Mouse (Mus musculus) limb, embryonic 13.5 days (tissue): ENCODE results near the gene Rec114. TPM values are rescaled to one million over a fixed set of nuclear protein-coding genes. Genes with fewer than 3 reads are reported as not detected.

Experiments
- ATAC-seq: fragments of 200-750 bp; cut with Nextera tagmentation; 2 replicates; pipeline ENCODE4 v1.8.0; 2017; ENCODE audit warnings: low read depth, moderate number of reproducible peaks, moderate TSS enrichment; ENCODE audit not compliant: low FRiP score
- H3K27ac ChIP-seq: fragments of 300-500 bp; sonication (generic); 2 replicates; pipeline ENCODE4 v1.5.1; 2015; ENCODE audit warnings: inconsistent platforms, mild to moderate bottlenecking, moderate library complexity
- H3K27me3 ChIP-seq: fragments of 300-500 bp; sonication (generic); 2 replicates; pipeline ENCODE4 v1.6.1; 2015; ENCODE audit warnings: mild to moderate bottlenecking, inconsistent platforms
- H3K36me3 ChIP-seq: fragments of 300-500 bp; sonication (generic); 2 replicates; pipeline ENCODE4 v1.6.1; 2015; ENCODE audit warnings: inconsistent platforms, mild to moderate bottlenecking, moderate library complexity
- H3K4me1 ChIP-seq: fragments of 300-500 bp; sonication (generic); 2 replicates; pipeline ENCODE4 v1.6.1; 2015; ENCODE audit warnings: inconsistent platforms
- H3K4me2 ChIP-seq: fragments of 300-500 bp; sonication (generic); replicated peaks from 2 replicates; pipeline ENCODE4 v1.6.1; 2015; ENCODE audit warnings: inconsistent platforms, mild to moderate bottlenecking, moderate library complexity
- H3K4me3 ChIP-seq: fragments of 300-500 bp; sonication (generic); 2 replicates; pipeline ENCODE4 v1.5.1; 2015; ENCODE audit warnings: moderate library complexity, mild to moderate bottlenecking, inconsistent platforms
- H3K9ac ChIP-seq: fragments of 300-500 bp; sonication (generic); 2 replicates; pipeline ENCODE4 v1.6.1; 2015; ENCODE audit warnings: mild to moderate bottlenecking, inconsistent platforms
- H3K9me3 ChIP-seq: fragments of 300-500 bp; sonication (generic); 2 replicates; pipeline ENCODE4 v1.6.1; 2016; ENCODE audit warnings: inconsistent platforms
- WGBS: fragments of 180-500 bp; shearing (Covaris S2); methylation state at CpG from one replicate; pipeline ENCODE4 v1.1.7; 2015; 5-methylcytosine and 5-hydroxymethylcytosine counted together
- polyA plus RNA-seq: library from polyadenylated mRNA; unstranded; fragments of >200 nt; fragmentation: Nextera tagmentation; extraction: Ambion mirVana; gene quantifications from 2 replicates; pipeline ENCODE4 v1.2.1, GENCODE M21; 2015

Rec114 gene
- polyA plus RNA-seq, 1 experiment from 2014 or later = 2.1 TPM

DNA sequence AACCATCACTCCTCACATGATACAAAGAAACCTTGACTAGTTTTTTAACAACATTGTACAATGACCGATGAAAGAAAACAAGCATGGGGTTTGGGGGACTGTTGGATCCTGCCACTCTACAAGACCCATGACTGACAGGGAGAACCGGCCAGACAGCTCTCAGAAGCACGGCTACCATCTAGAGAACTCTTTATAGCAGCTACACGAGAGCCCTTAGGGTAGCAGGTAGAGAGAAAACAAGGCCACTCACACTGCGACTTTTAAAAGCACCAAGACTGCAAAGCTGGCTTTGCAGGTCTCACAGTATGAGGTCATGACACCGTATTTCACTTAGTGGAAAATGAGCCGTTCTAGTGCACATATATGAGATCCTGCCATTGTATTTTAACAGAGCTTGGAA, 33.1 kb downstream of the Rec114 start:
- Histone ChIP-seq H3K9ac (no peak overlapping the region), H3K4me3 (no peak overlapping the region), H3K27me3 (no peaks in the 10 kb centered on the region), H3K36me3 (no peaks in the 10 kb centered on the region), H3K4me2 (no peak overlapping the region), H3K4me1 (no peaks in the 10 kb centered on the region), H3K27ac (no peak overlapping the region), H3K9me3 (no peaks in the 10 kb centered on the region)
- no peak for ATAC-seq
- 56% methylated on average over 7 of the region's 7 CpGs for WGBS

DNA sequence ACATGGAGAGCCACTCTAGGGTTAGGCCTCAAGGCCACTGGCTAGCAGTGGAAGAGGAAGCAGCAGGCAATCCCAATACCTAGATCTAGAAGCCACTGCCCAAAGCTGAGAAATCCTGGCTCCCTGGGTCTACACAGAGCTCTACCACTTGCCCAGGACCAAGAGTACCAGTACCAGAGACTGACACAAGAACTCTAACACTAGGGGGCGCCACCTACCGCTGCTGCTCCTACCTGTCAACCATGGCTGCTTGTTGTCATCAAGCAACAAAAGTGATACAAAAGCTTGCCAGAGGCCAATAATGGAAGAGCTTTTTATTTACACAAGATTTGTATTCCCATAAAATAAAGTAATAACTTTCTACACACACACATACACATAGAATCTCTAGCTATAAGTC, 33.8 kb downstream of the Rec114 start:
- no peaks in the 10 kb centered on the region for H3K9me3 ChIP-seq
- H3K27ac ChIP-seq = no peak overlapping the region
- H3K4me1 ChIP-seq = no peaks in the 10 kb centered on the region
- no peak overlapping the region for H3K9ac ChIP-seq
- no peaks in the 10 kb centered on the region for H3K36me3 ChIP-seq
- no peak overlapping the region for H3K4me2 ChIP-seq
- no peaks in the 10 kb centered on the region for H3K27me3 ChIP-seq
- WGBS = 5% methylated on average over 2 of the region's 2 CpGs
- ATAC-seq = no peak
- H3K4me3 ChIP-seq = no peak overlapping the region

DNA sequence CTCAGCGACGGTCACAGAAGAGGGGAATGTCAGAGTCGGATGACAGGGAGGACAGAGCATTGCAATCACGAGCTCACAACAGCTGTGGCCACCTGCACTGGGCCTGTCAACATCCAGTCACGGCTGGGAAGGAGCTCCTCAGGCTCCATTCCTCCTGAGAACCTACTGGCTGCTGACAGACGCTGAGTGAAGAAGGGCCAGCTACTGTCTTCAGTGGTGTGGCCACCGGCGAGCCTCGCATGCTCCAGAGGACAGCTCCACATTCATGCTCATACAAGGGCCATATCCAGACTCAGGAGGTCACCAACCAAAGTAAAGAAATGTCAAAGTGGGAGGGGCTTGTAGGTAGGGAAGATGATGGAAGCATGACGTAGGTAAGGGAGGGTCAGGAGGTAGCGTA, 36.0 kb downstream of the Rec114 start:
- Histone ChIP-seq H3K9me3 (no peaks in the 10 kb centered on the region), H3K36me3 (no peaks in the 10 kb centered on the region), H3K4me3 (no peak overlapping the region), H3K27ac (no peak overlapping the region), H3K27me3 (no peaks in the 10 kb centered on the region), H3K9ac (no peak overlapping the region), H3K4me1 (0 out of 2 replicates have a peak, but pooled peaks cover 5% of the 10 kb centered on the region), H3K4me2 (no peak overlapping the region)
- WGBS = 72% methylated on average over 11 of the region's 11 CpGs
- ATAC-seq = no peak

DNA sequence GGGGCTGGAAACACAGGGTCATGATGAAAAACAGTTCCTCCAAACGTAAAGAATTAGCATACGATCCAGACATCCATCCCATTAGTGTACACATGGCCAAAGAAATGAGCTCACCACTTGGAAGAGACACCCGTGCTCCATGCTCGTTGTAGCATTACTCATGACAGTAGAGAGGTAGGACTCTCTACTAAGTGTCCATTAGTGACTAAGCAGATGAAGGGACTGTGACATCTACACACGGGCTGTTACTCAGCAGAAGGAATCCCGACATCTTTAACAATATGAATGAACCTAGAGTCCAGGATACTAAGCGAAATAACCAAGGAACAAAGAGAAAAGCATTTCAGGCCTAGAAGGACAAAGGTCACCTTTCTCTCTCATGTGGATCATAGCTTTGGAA, 37.7 kb downstream of the Rec114 start:
- no peak overlapping the region for H3K9ac ChIP-seq
- H3K9me3 ChIP-seq = no peaks in the 10 kb centered on the region
- H3K27ac ChIP-seq = no peak overlapping the region
- H3K4me2 ChIP-seq = no peak overlapping the region
- H3K4me1 ChIP-seq = peaks cover 5% of the 10 kb centered on the region; the same call in 1 of the 2 replicates
- H3K27me3 ChIP-seq = no peaks in the 10 kb centered on the region
- H3K4me3 ChIP-seq = no peak overlapping the region
- ATAC-seq = no peak
- no peaks in the 10 kb centered on the region for H3K36me3 ChIP-seq
- 75% methylated on average over 7 of the region's 7 CpGs for WGBS

DNA sequence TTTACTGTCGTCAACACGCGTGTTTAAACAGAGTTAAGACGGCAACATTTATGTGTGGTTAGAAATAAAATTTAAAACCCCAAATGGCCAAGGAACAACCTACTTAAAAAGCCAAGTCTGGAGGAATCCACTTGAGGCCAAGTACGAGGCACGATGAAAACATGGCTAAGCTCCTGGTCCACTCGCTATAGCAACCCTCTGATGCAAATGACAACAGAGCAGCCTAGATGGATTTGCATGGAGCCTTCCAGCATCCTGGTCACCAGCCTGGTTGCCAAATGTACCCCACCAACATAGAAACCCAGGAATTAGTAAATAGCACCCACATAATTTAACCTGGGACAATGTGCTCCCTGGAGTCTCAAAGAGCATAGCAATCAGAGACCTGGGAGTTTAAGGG, 40.0 kb downstream of the Rec114 start:
- 67% methylated on average over 7 of the region's 7 CpGs for WGBS
- no peak for ATAC-seq
- no peak overlapping the region for H3K4me3 ChIP-seq

DNA sequence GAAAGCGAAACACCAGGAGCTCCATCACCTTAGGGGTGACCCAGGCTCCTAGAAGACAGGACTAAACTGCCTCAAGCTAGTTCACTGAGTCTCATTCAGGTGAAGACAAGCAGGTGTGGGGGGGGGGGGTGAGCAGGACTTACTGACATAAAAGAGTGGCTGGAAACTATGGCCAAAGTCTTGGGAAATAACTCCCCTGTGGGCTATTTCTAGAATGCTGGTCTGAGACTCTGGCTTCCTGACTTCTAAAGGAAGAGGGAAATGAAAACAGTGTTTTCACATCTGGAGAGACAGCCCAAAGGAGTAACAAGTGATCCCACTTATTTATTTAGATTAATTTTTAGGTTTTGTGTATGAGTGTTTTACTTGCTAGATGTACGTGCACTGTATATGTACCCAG, 42.0 kb downstream of the Rec114 start:
- Histone ChIP-seq H3K27ac (no peak overlapping the region), H3K9ac (no peak overlapping the region), H3K27me3 (no peaks in the 10 kb centered on the region), H3K4me2 (no peak overlapping the region), H3K4me1 (peaks cover 5% of the 10 kb centered on the region; the same call in 1 of the 2 replicates), H3K36me3 (no peaks in the 10 kb centered on the region), H3K4me3 (no peak overlapping the region), H3K9me3 (no peaks in the 10 kb centered on the region)
- WGBS = 75% methylated on average over 2 of the region's 2 CpGs
- ATAC-seq = no peak

More for the DNA sequence above, 40.0 kb downstream of the Rec114 start:
- Histone ChIP-seq H3K36me3 (no peaks in the 10 kb centered on the region), H3K27me3 (no peaks in the 10 kb centered on the region), H3K4me1 (peaks cover 5% of the 10 kb centered on the region; the same call in 1 of the 2 replicates), H3K9me3 (no peaks in the 10 kb centered on the region), H3K9ac (no peak overlapping the region), H3K27ac (no peak overlapping the region), H3K4me2 (no peak overlapping the region)

DNA sequence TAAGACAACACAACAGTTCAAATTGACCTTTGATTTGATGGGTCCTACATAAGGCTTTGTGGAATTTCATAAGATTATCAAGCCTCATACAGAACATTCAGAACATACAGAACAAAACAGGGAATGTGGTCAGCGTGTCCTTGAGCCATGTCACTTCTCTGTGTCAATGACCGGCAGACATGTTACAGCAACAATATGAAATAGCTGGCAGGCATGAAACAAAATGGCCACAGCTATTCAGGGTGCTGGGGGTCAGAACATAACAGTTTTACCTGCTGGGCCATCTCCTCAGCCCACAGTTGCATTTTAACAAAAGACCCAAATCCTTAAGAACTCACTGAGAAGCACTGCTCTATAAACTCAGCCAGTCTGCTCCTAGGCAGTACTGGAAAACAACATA, 45.3 kb downstream of the Rec114 start:
- peaks cover 9% of the 10 kb centered on the region; the same call in 1 of the 2 replicates for H3K9me3 ChIP-seq
- no peak overlapping the region for H3K27ac ChIP-seq
- no peaks in the 10 kb centered on the region for H3K27me3 ChIP-seq
- no peaks in the 10 kb centered on the region for H3K36me3 ChIP-seq
- no peak overlapping the region for H3K9ac ChIP-seq
- H3K4me3 ChIP-seq = no peak overlapping the region
- 97% methylated on average over 2 of the region's 2 CpGs for WGBS
- H3K4me2 ChIP-seq = no peak overlapping the region
- no peak for ATAC-seq
- no peaks in the 10 kb centered on the region; the same call in 1 of the 2 replicates for H3K4me1 ChIP-seq

DNA sequence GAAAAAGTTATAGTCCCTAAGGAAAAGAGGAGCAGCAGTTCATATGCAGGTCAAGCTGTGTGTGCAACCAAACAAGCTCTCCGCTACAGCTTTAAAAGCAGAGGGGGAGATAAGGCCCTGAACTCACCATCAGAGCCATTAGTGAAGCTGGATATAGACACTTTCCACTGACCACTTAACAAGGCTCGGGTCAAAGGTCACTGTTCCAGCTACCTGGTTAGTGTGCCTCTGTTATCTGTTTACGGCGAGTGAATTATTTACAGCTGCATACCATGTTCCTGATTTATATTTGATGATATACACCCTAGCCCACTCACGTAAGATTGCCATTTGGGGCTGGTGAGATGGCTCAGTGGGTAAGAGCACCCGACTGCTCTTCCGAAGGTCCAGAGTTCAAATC, 52.3 kb downstream of the Rec114 start:
- H3K9ac ChIP-seq = no peak overlapping the region
- H3K27ac ChIP-seq = no peak overlapping the region
- 64% methylated on average over 7 of the region's 7 CpGs for WGBS
- no peaks in the 10 kb centered on the region for H3K27me3 ChIP-seq
- H3K4me3 ChIP-seq = no peak overlapping the region
- peaks cover 17% of the 10 kb centered on the region for H3K4me1 ChIP-seq
- no peaks in the 10 kb centered on the region for H3K36me3 ChIP-seq
- ATAC-seq = no peak
- H3K9me3 ChIP-seq = peaks cover 9% of the 10 kb centered on the region; the same call in 1 of the 2 replicates
- no peak overlapping the region for H3K4me2 ChIP-seq

DNA sequence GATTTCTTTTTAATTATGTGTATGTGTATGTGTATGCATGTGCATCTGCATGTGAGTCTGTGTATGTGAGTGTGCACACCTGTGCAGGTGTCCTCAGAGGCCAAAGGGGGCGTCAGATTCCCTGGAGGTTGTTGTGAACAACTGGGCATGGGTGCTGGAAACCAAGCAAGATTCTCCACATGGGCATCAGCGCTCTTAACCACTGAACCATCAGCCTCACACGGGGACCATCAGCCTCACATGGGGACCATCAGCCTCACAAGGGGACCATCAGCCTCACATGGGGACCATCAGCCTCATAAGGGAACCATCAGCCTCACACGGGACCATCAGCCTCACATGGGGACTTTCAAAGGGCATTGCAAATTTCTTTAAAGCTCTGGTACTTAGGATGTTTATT, 53.1 kb downstream of the Rec114 start:
- no peaks in the 10 kb centered on the region for H3K27me3 ChIP-seq
- ATAC-seq = no peak
- peaks cover 9% of the 10 kb centered on the region; the same call in 1 of the 2 replicates for H3K9me3 ChIP-seq
- WGBS = 83% methylated on average over 4 of the region's 4 CpGs
- no peak overlapping the region for H3K27ac ChIP-seq
- peaks cover 17% of the 10 kb centered on the region for H3K4me1 ChIP-seq
- H3K36me3 ChIP-seq = no peaks in the 10 kb centered on the region
- H3K4me2 ChIP-seq = no peak overlapping the region
- H3K9ac ChIP-seq = no peak overlapping the region
- no peak overlapping the region for H3K4me3 ChIP-seq

DNA sequence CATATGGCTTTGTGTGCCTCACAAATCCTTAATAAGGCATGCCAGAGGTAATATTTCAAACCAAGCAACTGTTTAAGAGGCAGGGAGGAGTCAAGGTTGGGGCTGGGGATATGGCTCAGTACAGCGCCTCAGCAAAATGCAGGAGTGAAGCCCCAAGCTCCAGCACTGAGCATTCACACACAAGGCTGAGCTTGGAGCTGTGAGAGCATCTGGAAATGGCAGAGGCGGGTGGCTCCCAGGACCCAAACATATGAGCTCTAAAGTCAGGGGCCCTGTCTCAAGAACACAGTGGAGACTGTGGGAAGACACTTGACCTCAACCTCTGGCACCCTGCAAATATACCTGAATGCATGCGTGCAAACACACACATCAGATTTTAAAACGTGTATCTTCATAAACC, 55.7 kb downstream of the Rec114 start:
- Histone ChIP-seq H3K4me3 (no peak overlapping the region), H3K9me3 (no peaks in the 10 kb centered on the region), H3K4me2 (no peak overlapping the region), H3K9ac (no peak overlapping the region), H3K4me1 (peaks cover 17% of the 10 kb centered on the region), H3K36me3 (no peaks in the 10 kb centered on the region), H3K27ac (no peak overlapping the region), H3K27me3 (no peaks in the 10 kb centered on the region)
- ATAC-seq = no peak
- 54% methylated on average over 4 of the region's 4 CpGs for WGBS

DNA sequence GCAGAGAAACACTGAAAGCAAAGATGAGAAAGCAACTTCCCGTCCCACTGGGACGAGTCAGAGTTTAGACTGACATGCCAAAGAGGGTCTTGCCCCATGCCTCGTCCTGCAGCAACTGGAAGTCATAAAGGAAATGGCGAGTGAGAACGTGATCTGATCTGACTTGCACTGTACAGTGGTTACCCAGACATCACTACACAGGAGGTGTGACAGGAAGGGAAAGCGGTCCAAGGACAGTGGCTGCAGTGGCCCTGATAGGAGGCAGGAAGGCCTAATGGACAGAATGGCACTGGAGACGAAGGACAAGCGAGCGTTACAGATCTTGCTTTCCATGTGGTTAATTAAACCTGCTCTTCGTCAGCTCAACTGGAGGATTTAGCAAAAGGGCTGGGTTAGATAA, 58.5 kb downstream of the Rec114 start:
- no peaks in the 10 kb centered on the region for H3K27me3 ChIP-seq
- ATAC-seq = no peak
- H3K36me3 ChIP-seq = no peaks in the 10 kb centered on the region
- no peak overlapping the region for H3K4me3 ChIP-seq
- WGBS = 78% methylated on average over 10 of the region's 10 CpGs
- no peak overlapping the region for H3K4me2 ChIP-seq
- no peak overlapping the region for H3K27ac ChIP-seq
- H3K9me3 ChIP-seq = no peaks in the 10 kb centered on the region
- no peak overlapping the region for H3K9ac ChIP-seq
- H3K4me1 ChIP-seq = peaks cover 17% of the 10 kb centered on the region

DNA sequence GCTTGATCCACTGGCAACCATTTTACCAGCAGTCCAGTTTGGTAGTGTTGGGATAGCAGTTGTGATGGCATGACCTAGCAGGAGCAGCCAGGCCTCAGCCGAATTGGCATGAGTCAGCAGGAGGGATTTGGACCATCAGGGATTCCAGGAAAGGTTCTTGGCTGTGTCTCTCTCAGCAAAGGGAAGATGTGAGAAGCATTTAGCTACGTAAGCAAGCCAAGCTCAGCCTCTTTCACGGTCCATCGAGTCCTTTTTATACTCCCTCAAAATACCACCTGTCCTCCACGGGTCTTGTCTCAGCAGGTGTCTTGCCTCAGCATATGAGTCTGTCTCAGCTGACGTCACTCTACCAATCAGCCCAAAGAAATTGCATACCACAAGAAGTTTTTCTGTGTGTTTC, 60.4 kb downstream of the Rec114 start:
- 67% methylated on average over 6 of the region's 6 CpGs for WGBS
- no peak for ATAC-seq
- no peak overlapping the region for H3K27ac ChIP-seq

DNA sequence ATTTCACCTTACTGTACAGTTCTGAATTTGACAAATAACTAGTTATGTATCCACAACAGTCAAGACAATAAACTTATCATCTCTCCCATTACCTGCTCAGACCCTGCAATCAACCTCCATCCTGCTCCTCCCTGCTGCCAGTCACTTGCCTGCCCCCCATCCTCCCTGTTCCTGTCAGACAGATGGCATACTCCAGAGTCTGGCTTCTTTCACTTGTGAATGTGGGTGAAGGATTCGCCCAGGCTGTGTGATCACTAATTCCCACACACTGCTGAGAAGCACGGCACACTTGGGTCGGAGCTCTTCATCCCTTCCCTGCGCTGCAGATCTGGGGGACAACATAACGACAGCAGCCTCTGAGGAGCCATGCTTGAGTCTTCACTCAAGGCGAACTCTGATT, 61.7 kb downstream of the Rec114 start:
- Histone ChIP-seq H3K36me3 (no peaks in the 10 kb centered on the region), H3K9me3 (no peaks in the 10 kb centered on the region), H3K4me1 (peaks cover 2% of the 10 kb centered on the region), H3K27me3 (no peaks in the 10 kb centered on the region), H3K27ac (no peak overlapping the region), H3K4me3 (no peak overlapping the region), H3K4me2 (no peak overlapping the region), H3K9ac (no peak overlapping the region)
- WGBS = 65% methylated on average over 6 of the region's 6 CpGs
- ATAC-seq = no peak

More for the DNA sequence above, 60.4 kb downstream of the Rec114 start:
- Histone ChIP-seq H3K4me3 (no peak overlapping the region), H3K27me3 (no peaks in the 10 kb centered on the region), H3K4me2 (no peak overlapping the region), H3K4me1 (peaks cover 14% of the 10 kb centered on the region), H3K9me3 (no peaks in the 10 kb centered on the region), H3K36me3 (no peaks in the 10 kb centered on the region), H3K9ac (no peak overlapping the region)
